Mouse (Mus musculus): Measurements from ENCODE around the gene Os9.
"Not testable (repeated sequence)": the region's sequence is repeated elsewhere in the genome, so short reads cannot be mapped to it uniquely, and the experiment has no call there.

Os9 gene

DNA sequence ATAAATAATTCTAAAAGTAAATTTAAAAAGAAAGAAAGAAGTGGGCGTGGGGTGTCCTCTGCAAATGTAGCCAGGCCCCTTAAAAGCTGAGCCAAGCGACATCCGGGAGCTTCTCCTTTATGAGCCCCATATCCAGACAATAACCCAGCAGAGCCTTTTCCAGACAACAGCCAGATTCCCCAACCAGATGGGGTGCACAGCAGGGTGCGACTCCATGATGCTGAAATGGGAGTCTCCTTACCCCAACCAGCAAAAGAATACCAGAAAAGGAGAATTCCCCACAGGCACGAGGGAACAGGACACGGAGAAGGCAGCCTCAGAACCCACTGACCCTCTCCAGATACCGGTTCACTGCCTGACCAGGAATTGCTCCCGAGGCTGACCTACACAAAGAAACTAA is 22.3 kb upstream of the Os9 start:
- peak; percentile 41 for DNase-seq

DNA sequence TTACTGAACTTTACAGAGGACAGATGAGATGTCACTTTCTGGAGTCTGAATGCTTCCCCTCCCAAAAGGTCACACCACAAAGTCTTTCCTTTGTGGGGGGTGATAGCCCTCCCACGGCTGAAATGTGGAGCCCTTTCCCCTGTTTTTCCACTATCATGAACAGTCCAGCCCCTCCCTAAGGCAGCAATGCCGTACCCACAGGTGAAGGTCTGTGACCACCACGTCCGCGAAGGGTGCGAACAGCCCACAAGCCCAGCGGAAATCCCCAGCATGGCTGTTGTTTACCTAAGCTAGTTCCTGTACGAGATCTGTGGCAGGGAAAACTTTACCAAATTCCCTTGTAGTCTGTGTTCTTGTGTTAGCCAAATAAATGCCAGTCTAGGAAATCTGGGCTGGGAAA is 20.6 kb upstream of the Os9 start:
- DNase-seq = no peak

DNA sequence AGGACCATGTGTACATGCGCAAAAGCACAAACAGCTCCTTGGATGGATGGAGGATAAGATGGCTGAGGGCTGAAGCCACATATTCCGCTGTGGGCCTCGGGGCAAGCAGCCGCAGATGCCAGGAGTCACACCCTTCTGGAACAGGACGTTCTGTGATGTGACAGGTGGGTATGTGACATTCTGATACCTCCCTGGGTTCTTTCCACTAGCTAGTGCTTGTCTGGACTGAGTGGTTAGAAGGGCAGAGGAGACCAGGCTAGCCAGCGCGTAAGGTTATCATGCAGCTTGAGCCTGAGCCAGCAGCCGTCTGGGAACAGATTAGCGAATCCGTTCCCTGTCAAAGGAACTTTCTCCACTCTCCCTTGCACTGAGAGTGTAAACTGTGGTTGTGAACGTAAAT is 20.0 kb upstream of the Os9 start:
- no peak for DNase-seq

DNA sequence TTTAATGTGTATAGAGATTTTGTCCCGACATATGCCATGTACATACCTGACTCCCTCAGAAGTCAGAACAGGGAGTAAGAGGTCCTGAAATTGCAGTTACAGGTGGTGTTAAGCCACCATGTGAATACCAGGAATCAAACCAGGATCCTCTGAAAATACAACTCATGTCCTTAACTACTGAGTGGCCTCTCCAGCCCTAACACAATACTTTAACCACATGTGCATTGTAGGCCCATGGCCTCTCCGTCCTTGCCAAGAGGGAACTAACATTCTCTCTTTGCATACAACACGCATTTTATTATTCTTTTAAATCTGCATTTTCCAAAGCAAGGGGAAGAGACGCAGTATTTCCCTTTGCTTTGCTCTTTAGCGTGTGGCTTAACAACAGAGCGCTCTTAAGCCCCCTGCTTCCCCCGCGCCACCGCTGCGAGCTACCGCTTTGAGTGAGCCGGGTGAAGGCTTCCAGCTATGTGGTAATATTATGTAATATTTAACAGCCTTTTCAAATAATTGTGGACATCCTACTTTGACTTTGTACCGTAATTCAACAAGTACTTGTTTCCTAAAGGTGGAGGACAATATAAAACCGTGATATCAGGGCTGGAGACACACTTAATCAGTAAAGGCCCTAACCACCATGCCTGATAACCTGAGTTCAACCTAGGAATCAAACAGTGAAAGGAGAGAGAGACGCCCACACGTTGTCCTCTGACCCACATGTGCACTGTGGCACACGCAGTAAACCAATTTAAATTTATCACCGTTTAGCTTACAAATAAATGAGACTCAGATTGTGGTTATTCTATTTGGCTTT is 17.6 kb upstream of the Os9 start:
- no peak for DNase-seq

DNA sequence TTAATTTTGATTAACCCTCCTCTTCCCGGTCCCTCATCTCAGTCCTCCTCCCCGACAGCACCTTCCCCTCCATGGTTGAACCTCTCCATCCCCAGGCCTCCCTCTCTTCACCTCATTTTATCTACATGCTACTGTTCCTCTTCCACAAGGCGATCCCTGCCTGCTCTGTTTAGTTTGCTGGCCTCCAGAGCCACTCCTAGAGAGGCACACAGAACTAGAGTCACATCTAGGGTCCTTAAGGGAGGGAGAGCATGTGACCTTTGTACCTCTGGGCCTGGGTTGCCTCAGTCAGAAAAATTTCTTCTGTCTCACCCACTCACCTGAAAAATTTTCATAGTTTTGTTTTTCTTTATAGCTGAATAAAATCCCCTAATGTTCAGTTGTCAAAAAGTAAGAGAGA is 17.0 kb upstream of the Os9 start:
- DNase-seq = no peak

DNA sequence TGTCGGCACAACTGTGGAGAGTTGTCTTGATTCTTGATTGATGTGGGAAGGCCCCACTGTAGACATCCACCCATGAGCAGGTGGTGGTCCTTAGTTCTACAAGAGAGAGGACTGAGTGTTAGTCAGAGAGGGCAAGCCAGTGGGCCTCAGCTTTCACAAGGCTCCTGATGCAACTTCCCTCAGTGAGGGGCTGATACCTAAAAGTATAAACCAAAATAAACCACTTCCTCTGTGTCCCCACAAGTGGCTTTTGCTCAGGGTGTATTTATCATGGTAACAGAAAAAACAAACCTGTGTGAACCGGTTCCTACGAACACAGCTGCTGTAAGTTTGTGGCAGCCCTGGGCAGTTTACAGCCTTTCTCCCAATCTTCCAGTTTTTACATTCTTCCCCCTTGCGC is 15.6 kb upstream of the Os9 start:
- DNase-seq = no peak

DNA sequence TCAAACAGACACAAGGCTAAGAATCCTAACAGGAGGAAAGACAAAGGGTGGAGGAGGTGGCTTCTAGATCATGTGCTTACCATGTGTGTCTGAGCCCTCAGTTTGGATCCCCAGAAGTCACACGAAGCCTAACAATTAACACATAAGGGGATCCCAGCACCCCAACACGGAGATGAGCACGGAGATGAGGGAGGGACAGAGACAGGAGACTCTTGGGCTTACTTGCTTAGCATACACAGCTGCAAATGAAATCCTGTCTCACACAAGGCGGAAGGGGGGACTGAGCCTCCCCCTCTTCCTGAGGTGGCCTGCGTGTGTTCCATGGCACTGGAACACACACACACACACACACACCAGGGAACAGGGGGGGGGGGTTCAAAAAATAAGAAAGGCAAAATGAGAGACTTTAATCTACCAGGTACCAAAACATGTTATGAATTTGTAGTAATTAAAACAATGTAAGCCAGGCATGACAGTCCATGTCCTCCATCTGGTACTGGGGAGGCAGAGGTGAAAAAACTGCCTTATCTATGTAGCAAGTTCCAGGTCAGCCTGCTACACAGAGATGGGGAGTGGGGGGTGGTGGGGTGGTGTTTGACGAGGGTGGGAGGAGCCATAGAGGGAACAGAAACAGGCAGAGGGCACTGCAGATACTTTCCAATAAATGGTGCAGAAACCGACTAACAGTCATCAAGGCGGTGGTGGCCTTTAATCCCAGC is 14.3 kb upstream of the Os9 start:
- DNase-seq = no peak

DNA sequence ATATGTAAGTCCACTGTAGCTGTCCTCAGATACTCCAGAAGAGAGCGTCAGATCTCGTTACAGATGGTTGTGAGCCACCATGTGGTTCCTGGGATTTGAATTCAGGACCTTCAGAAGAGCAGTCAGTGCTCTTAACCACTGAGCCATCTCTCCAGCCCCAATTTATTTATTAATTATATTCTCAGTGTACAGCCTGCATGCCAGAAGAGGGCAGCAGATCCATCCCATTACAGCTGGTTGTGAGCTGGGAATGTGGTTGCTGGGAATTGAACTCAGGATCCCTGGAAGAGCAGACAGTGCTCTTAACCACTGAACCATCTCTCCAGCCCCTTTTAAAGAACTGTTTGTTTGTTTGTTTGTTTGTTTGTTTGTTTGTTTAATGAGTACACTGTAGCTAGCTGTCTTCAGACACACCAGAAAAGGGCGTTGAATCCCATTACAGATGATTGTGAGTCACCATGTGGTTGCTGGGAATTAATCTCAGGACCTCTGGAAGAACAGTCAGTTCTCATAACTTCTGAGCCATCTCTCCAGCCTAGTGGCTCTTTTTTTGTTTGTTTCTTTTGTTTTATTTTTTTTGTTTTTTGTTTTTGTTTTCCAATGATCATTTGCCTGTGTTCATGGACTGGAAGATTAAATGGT is 13.6 kb upstream of the Os9 start:
- DNase-seq = not testable (repeated sequence)

DNA sequence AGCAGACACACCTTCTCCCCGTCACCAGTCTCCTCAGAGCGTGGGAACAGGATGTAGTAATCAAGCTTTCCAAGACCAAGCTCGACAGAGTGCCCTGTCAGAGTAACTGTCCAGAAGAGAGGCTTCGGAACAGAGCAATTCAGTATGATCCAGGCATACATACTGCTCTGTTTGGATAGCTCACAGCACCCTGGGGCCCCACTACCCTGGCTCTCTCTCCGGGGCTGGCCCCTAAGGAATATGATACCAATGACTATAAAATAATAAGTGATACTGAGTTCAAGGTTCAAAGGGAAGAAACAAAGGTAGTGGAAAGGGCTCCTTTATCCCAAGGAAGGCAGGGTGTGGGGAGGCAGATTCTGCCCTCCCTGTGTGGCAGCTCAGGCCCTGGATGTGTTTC is 11.5 kb upstream of the Os9 start:
- no peak for DNase-seq

DNA sequence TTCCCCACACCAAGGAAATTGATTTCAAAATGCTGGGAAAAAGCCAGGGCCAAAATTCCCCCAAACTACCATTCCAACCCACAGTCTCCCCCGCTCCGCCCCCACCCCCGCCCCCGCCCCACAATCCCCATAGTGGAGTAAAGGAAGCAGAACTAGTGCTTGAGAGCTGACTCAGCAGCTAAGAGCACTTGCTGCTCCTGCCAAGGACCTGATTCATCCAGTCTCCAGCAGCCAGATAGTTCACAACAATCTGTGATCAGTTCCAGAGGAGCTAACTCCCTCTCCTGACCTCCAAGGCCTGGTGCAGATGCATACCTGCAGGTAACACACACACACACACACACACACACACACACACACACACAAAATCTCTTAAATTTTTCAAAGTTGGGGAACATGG is 8.5 kb upstream of the Os9 start:
- no peak for DNase-seq

DNA sequence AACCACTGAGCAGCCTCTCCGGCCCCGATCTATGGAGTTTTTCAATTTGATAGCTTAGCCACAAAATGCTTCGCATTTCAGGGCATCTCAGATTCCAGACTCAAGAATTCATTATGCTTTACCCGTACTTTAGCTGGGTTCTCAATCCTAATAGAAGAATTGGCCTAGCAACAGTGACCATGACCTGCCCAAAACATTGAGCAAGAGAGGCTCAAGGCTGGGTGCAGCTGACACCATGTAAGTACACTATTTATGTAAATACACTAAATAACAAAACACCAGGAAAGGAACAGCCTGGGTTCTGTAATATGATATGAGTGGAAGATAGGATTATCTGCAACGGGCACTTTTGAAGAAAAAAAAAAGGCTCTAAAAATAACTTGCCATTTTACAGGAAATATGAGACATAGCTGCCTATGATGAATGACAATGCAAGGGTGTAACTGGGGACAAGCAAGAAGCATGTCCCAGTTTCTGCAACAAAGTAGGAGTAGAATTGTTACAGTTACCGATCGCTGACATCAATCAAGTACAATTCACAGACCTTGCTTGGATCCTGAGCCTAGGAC is 6.9 kb upstream of the Os9 start:
- DNase-seq = no peak

DNA sequence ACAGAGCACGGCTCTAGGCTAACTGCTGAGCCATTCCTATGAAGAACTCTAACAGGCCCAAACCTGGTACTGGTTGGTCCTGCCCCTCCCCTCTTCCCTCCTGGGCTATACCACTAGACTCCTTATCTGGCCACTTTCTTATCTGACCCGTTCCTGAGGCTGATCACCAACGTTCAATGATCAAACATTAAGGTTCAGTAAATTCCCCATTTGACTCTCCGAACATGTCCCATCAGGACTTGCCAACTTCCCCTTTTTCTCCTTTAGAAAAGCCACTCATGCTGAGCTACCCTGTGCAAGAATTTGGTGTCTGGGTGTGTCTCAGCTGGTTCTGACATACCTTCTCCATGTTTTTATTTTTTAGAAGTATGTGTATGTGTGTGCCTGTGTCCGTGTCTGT is 5.6 kb upstream of the Os9 start:
- no peak for DNase-seq

DNA sequence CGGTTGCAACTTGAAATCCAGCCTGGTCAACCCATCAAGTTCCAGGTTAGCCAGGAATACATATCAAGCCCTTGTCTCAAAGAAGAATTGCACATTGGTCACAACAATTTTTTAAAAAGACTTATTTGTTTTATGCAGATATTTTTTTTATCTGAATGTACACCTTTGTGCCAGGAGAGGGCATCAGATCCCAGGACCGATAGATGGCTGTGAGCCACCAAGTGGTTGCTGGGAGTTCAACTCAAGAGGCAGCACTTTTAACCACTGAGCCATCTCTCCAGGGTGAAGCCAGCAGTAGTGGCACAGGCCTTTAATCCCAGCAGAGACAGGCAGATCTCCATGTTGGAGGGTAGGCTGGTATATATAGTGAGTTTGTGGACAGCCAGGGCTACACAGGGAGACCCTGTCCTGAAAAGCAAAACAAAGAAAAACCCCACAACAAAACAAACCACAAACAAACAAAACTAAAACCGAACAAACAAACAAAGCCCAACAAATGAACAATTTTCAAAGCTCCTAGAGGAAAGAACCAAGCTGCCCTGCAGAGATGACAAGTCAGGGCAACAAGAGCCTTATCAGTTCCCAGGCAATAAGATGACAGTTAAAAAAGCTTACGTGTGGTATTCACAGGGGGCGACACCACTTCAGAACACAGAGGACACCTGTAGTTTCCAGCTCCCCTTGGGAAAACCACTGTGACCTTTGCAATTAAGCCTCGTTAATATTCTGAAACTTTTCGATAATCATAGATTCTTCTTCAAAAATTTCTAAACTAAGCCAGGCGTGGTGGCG is 4.5 kb upstream of the Os9 start:
- DNase-seq = peak; percentile 51

DNA sequence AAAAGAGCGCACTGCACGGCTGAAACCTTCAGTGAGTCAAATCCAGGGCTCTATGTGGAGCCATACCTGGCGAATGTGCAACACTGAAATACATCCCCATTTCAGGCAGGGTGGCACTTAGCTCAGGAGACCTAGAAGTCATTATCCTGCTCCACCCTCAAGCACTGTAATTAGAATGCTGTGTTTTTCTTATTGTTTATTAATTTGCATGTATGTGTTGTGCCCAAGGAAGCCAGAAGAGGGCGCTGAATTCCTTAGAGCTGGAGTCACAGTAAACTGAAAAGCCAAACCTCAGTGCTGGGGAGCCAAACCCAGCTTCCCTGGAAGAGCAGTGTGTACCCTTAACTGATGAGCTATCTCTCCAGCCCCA is 2.5 kb upstream of the Os9 start:
- peak; percentile 93 for DNase-seq

DNA sequence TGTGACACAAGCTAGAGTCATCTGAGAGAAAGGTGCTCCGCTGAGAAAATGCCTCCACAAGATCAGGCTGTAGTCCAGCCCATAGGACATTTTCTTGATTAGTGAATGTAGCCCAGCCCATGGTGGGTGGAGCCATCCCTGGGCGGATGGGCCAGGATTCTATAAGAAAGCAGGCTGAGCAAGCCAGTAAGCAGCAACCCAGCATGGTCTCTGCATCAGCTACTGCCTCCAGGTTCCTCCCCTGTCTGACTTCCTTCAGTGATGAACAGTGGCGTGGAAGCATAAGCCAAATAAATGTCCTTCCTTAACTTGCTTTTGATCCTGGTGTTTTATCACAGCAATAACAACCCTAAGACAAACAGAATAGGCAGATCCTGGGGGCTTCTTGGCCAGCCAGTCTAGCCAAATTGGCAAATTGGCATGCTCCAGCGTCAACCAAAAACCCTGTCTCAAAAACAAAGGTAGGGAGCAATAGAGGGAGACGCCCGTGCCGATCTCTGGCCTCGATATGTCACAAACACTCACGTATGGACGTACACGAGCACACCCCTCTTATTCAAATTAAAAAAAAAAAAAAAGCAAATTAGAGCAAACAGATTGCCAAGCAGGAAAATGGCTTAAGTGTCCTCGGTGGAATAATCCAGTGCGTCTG is 2.0 kb upstream of the Os9 start:
- DNase-seq = peak; percentile 81

DNA sequence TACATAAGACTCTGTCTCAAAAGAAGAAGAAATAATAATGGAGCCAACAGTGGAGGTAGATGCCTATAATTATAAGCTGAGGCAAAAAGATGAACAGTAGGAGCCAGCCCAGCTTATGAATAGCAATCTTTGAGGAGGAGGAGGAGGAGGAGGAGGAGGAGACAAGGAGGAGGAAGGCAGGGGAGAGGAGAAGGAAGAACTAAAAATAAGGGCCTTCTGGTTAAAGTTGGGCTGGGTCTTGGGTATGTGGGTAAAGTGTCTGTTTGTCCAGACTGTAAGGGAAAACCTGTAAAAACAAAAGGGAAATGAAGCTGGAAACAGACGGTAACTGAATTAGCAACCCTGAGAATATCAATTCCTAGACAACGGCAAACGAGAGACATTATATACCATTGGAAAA is 1.1 kb upstream of the Os9 start:
- no peak for DNase-seq

DNA sequence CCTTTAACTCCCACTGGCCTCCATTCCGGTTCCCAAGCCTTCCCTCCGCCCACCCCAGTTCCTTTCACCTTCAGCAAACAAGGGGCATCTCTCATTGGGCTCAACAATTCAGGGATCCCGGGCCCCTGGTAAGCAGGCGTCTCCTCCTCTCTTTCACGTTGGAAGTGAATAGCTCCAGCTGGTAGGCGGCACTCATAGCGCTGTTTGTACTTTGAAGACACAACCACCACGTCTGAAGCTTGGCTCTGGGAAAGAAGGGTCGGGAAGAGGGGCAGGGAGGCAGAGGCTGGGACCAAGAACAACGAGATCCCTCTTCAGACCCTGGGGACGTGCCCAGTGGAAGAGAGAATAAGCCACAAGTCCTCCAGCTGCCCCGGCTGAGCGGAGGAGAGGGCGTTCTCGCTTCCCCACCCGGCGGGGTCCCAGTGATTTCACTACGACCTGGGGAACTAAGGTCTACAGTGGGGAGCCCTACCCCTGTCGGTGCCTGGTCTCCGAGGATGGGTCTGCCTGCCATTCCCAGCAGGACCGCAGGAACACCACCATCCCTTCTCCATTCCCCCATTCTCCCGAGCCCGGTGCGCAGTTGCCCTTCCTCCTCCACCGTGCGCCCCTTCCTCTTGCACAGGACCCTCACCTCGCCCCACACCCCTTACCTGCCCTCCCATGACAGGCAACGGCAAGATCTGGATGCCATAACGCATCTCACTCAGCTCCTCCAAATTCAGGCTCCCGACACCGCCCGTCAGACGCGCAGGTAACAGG is 448 bp downstream of the Os9 start:
- DNase-seq = peak; percentile 56

DNA sequence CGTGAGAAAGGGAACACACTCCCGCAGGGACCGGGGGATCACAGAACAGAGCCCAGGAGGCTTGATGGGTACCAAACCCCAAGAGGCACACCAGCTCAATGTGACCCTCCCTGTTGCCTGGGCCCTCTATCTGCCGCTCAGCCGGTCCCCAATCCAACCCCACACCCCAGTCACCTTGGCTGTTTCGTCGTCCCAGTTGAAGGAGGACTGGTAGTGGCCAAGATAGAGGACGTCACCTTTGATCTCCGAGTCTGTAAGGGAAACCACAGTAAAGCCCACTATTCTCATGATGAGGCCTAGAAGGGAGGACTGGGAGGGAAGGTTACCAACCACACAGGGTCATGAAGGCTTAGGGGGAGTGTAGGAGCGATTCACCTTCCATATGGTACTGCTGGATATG is 1.7 kb downstream of the Os9 start:
- no peak for DNase-seq

DNA sequence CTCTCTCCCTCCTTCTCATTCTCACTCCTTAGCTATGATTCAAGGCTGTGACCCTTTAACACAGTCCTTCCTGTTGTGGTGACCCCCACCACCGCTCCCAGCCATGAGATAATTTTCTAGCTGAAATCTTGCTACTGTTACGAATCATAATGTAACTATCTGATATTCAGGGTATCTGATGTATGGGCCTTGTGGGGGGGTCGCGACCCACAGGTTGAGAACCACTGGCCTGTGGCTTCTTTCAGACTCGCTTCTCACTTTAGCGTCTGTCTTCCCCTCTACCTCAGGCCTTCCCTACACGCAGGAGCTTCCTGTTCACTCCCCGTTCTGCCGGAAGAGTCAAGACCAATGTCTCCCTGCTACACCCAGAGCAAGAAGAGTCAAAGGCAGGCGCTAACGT is 2.5 kb downstream of the Os9 start:
- DNase-seq = no peak

DNA sequence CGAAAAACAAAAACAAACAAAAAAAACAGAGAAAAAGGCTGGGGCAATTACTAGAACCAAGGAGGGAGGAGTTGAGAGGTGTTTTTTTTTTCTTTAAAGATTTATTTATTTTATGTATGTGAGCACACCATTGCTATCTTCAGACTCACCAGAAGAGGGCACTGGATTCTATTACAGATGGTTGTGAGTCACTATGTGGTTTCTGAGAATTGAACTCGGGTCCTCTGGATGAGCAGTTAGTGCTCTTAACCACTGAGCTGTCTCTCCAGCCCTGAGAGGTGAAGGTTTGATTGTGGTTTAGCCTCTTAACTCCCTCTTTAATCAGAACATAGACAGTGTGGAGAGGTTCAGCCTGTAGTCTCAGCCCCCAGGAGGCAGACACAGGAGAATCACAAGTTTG is 5.9 kb downstream of the Os9 start:
- DNase-seq = no peak

DNA sequence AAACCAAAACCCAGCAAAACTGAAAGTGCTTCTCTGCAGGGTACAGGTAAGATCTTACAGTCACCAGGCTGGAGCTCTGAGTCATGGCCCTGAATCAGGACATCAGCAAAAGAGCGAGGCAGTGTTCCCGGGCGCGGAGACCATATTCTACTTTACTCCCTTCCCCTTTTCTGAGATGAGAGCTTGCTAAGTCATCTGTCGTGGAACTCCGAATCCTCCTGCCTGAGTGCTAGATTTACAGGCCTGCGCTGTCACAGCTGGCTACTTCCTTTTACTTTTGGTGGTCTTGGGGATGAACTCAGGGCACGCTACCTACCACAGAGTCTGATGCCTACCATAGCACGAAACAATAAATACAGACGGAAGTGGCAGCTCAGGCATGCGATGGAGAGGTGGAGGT is 6.5 kb downstream of the Os9 start:
- DNase-seq = no peak

Measured in cerebellum, adult 9-10 months (tissue).